Mouse (Mus musculus): ENCODE results near the gene Tenm4. TPM values are rescaled to one million over a fixed set of nuclear protein-coding genes. Genes with fewer than 3 reads are reported as not detected.

Gene Tenm4
- polyA plus RNA-seq, 1 experiment from 2014 or later = 28.1 TPM

DNA sequence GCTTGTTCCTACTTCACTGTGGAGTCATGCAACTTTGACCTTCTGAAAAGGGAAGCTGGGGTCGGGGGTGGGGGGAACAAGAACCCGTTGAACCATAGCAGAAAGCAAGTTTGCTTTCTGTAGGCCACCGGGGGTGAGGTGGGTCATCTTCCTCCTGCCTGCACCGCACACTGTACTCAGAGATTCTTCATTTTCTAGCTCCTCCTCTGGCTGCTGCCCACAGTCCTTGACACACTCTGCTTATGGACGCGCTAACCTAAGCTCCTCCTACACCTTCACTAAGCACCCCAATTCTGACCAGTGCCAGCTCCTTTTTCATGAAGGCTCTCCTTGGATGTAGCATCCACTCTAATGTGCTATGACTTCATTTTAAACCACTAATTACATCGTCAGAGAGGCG lies 311.9 kb downstream of the Tenm4 start:
- 78% methylated on average over 8 of the region's 8 CpGs for WGBS
- Histone ChIP-seq H3K27me3 (ENCODE audit: control insufficient read depth, insufficient read depth, low read length) (no peaks in the 10 kb centered on the region), H3K4me2 (ENCODE audit: low read depth, low read length) (no peak overlapping the region), H3K9ac (replicated peaks; ENCODE audit: low read length) (no peak overlapping the region), H3K4me1 (ENCODE audit: control insufficient read depth, insufficient read depth, low read length) (no peaks in the 10 kb centered on the region), H3K4me3 (ENCODE audit: low read depth, low read length) (no peak overlapping the region), H3K36me3 (replicated peaks; ENCODE audit: control insufficient read depth, insufficient read depth, low read depth, low read length) (no peaks in the 10 kb centered on the region), H3K27ac (replicated peaks; ENCODE audit: low read depth, low read length) (no peak overlapping the region), H3K9me3 (replicated peaks; ENCODE audit: control insufficient read depth, low read length) (no peaks in the 10 kb centered on the region)
- ATAC-seq (replicated peaks; ENCODE audit: insufficient number of reproducible peaks, low FRiP score, low TSS enrichment, low read depth) (no peak), DNase-seq (ENCODE audit: low spot score) (no peak)

DNA sequence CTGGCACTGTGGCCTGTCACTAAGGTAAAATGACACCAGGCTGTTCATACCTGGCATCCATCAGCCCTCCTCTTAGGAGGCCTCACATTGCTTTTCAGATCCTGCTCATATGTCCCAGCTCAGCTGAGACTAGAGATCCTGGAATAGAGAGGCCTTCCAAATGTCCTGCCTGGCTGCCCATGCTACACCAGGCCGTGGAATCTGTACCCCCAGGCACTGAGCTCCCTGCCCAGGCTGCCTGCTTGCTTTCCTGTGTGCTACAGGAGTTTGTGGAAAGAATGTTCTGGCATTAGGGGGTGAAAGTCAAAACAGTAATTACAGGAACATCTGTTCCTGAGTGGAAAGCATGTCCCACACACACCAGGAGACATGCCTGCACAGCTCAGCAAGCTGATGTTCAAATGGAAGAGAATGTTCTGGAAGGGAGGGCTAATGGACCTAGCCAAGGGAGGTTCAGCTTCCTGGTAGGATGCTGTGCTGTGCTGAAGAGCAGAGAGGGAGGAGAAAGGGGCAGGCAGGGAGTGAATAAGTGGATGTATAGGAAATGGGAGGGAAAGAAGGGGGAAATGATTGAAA lies 313.0 kb downstream of the Tenm4 start:
- 50% methylated on average over 1 of the region's 1 CpGs for WGBS

DNA sequence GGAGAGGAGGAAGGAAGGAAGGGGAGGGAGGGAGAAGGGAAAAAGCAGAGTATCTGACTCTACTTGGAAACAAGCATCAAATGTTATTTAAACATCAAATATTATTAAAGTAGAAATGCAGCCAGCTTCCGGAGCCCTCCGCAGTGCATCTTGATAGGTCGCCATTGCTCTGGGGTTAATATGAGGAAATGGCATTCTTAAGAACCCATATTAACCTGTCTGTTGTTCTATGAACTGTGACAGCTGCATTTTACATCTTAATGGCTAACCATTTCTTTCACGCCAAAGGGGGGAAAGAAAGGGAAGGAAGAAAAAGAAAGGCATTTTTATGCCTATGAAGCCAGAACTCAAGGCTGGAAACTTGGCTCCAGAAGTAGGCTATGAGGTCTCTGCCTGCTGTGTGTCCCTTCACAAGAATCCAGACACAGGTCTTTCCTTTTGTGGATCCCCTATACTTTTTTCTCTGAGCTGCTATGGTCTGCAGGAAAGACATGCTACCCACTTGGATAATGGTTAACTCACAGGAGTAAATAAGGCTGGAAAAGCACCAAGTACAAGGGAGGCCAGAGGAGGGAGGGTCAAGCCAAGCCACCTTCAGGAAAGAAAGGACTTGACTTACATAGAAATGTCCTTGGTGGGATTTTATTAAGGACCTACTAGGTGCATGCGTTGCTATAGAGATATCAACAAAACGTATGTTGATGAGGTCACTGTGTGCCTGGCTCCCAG lies 318.5 kb downstream of the Tenm4 start:
- Histone ChIP-seq H3K36me3 (replicated peaks; ENCODE audit: control insufficient read depth, insufficient read depth, low read depth, low read length) (no peaks in the 10 kb centered on the region), H3K9me3 (replicated peaks; ENCODE audit: control insufficient read depth, low read length) (no peaks in the 10 kb centered on the region), H3K4me2 (ENCODE audit: low read depth, low read length) (no peak overlapping the region), H3K27me3 (ENCODE audit: control insufficient read depth, insufficient read depth, low read length) (no peaks in the 10 kb centered on the region), H3K27ac (replicated peaks; ENCODE audit: low read depth, low read length) (no peak overlapping the region), H3K4me3 (ENCODE audit: low read depth, low read length) (no peak overlapping the region), H3K9ac (replicated peaks; ENCODE audit: low read length) (no peak overlapping the region), H3K4me1 (ENCODE audit: control insufficient read depth, insufficient read depth, low read length) (no peaks in the 10 kb centered on the region; the same call in 1 of the 2 replicates)
- WGBS = 87% methylated on average over 6 of the region's 6 CpGs
- DNase-seq (ENCODE audit: low spot score) (no peak), ATAC-seq (replicated peaks; ENCODE audit: insufficient number of reproducible peaks, low FRiP score, low TSS enrichment, low read depth) (no peak)

More for the DNA sequence above, 313.0 kb downstream of the Tenm4 start:
- Histone ChIP-seq H3K36me3 (replicated peaks; ENCODE audit: control insufficient read depth, insufficient read depth, low read depth, low read length) (no peaks in the 10 kb centered on the region), H3K4me2 (ENCODE audit: low read depth, low read length) (no peak overlapping the region), H3K4me3 (ENCODE audit: low read depth, low read length) (no peak overlapping the region), H3K9ac (replicated peaks; ENCODE audit: low read length) (no peak overlapping the region), H3K27me3 (ENCODE audit: control insufficient read depth, insufficient read depth, low read length) (no peaks in the 10 kb centered on the region), H3K9me3 (replicated peaks; ENCODE audit: control insufficient read depth, low read length) (no peaks in the 10 kb centered on the region), H3K27ac (replicated peaks; ENCODE audit: low read depth, low read length) (no peak overlapping the region), H3K4me1 (ENCODE audit: control insufficient read depth, insufficient read depth, low read length) (no peaks in the 10 kb centered on the region)
- no peak for ATAC-seq (replicated peaks; ENCODE audit: insufficient number of reproducible peaks, low FRiP score, low TSS enrichment, low read depth)
- DNase-seq (ENCODE audit: low spot score) = no peak

DNA sequence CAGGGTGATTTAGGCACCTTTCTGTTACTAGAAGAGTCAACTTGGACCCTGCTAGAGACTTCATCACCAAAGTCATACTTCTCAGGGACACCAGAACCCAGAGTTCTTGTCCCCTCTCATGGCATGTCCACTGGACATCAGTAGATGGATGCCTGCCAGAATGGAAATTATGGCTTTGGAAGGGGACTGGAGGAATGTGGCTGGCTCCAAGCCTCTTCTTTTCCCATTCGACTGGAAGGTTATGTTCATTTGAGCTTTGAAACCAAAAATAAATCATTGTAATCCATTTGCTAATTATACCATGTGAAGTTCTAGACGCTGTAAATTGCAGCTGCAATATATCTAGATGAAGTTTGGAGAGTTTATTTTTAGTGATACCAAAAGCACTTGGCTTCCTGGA lies 320.9 kb downstream of the Tenm4 start:
- Histone ChIP-seq H3K9me3 (replicated peaks; ENCODE audit: control insufficient read depth, low read length) (no peaks in the 10 kb centered on the region), H3K27me3 (ENCODE audit: control insufficient read depth, insufficient read depth, low read length) (no peaks in the 10 kb centered on the region), H3K9ac (replicated peaks; ENCODE audit: low read length) (no peak overlapping the region), H3K4me1 (ENCODE audit: control insufficient read depth, insufficient read depth, low read length) (no peaks in the 10 kb centered on the region; the same call in 1 of the 2 replicates), H3K4me2 (ENCODE audit: low read depth, low read length) (no peak overlapping the region), H3K4me3 (ENCODE audit: low read depth, low read length) (no peak overlapping the region), H3K27ac (replicated peaks; ENCODE audit: low read depth, low read length) (no peak overlapping the region), H3K36me3 (replicated peaks; ENCODE audit: control insufficient read depth, insufficient read depth, low read depth, low read length) (no peaks in the 10 kb centered on the region)
- WGBS = 83% methylated on average over 2 of the region's 2 CpGs
- no peak for ATAC-seq (replicated peaks; ENCODE audit: insufficient number of reproducible peaks, low FRiP score, low TSS enrichment, low read depth)
- DNase-seq (ENCODE audit: low spot score) = no peak

DNA sequence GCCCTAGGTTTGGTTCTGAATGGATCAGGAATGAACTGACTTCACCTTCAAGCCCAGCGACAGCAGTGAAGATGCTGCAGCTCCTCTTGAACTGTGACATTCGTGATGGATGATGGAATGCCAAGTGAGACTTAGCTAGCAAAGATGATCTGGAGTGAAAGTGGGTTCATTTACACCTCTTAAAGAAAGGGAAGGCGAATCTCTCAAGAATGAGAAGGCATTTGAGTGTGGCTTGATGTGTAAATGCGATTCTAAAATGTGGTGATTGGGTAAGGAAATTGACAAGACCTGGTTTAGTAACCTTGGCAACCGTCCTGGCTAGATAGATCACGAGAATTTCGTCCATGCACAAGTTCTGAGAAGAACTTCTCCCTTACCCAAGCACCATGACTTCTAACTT lies 321.6 kb downstream of the Tenm4 start:
- Histone ChIP-seq H3K4me3 (ENCODE audit: low read depth, low read length) (no peak overlapping the region), H3K36me3 (replicated peaks; ENCODE audit: control insufficient read depth, insufficient read depth, low read depth, low read length) (no peaks in the 10 kb centered on the region), H3K9me3 (replicated peaks; ENCODE audit: control insufficient read depth, low read length) (no peaks in the 10 kb centered on the region), H3K9ac (replicated peaks; ENCODE audit: low read length) (no peak overlapping the region), H3K4me2 (ENCODE audit: low read depth, low read length) (no peak overlapping the region), H3K27me3 (ENCODE audit: control insufficient read depth, insufficient read depth, low read length) (no peaks in the 10 kb centered on the region), H3K27ac (replicated peaks; ENCODE audit: low read depth, low read length) (no peak overlapping the region), H3K4me1 (ENCODE audit: control insufficient read depth, insufficient read depth, low read length) (no peaks in the 10 kb centered on the region; the same call in 1 of the 2 replicates)
- DNase-seq (ENCODE audit: low spot score) (no peak), ATAC-seq (replicated peaks; ENCODE audit: insufficient number of reproducible peaks, low FRiP score, low TSS enrichment, low read depth) (no peak)
- WGBS = 89% methylated on average over 7 of the region's 7 CpGs

DNA sequence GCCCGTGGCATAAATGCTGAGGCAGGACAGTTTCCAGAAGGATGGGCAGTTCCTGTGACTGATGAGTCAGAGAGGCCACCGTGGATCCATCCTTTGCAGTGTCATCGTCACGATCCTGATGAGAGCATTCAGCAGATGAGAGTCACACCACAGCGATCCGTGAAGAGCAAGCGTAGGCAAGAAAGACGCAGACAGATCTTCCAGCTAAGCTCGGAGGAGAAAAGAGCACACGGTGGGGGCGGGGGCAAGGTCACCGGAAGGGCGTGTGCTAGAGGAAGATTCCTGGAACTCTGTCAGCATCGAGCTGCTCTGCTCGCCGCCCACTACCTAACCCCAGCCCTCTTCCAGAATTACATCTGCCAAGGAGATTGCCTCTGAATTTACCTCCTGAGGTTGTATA lies 323.0 kb downstream of the Tenm4 start:
- H3K27ac ChIP-seq (replicated peaks; ENCODE audit: low read depth, low read length) = no peak overlapping the region
- no peaks in the 10 kb centered on the region for H3K36me3 ChIP-seq (replicated peaks; ENCODE audit: control insufficient read depth, insufficient read depth, low read depth, low read length)
- no peaks in the 10 kb centered on the region for H3K9me3 ChIP-seq (replicated peaks; ENCODE audit: control insufficient read depth, low read length)
- no peak overlapping the region for H3K9ac ChIP-seq (replicated peaks; ENCODE audit: low read length)
- DNase-seq (ENCODE audit: low spot score) = no peak
- WGBS = 82% methylated on average over 16 of the region's 16 CpGs
- no peak overlapping the region for H3K4me3 ChIP-seq (ENCODE audit: low read depth, low read length)
- H3K4me1 ChIP-seq (ENCODE audit: control insufficient read depth, insufficient read depth, low read length) = no peaks in the 10 kb centered on the region; the same call in 1 of the 2 replicates
- ATAC-seq (replicated peaks; ENCODE audit: insufficient number of reproducible peaks, low FRiP score, low TSS enrichment, low read depth) = no peak
- H3K27me3 ChIP-seq (ENCODE audit: control insufficient read depth, insufficient read depth, low read length) = no peaks in the 10 kb centered on the region
- H3K4me2 ChIP-seq (ENCODE audit: low read depth, low read length) = no peak overlapping the region

DNA sequence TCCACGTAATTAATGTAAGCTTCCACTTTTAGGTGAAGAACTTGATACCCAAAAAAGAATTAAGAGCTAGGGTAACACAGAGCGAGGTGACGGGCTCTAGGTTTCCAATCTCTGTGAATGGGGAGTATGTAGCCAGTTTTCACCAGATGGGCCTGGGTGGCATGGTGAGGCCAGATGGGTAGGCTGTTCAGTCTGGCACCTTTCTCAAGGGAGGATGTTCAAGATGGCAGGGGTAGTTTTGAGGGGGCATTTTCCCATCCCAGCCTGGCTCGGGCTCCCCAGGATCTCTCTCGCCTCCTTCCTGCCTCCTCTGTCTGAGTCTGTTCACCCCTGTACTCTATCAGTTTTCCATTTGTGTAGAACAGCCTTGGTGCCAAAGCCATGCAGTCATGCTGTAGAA lies 329.1 kb downstream of the Tenm4 start:
- Histone ChIP-seq H3K4me2 (ENCODE audit: low read depth, low read length) (no peak overlapping the region), H3K4me3 (ENCODE audit: low read depth, low read length) (no peak overlapping the region), H3K27me3 (ENCODE audit: control insufficient read depth, insufficient read depth, low read length) (no peaks in the 10 kb centered on the region), H3K4me1 (ENCODE audit: control insufficient read depth, insufficient read depth, low read length) (no peaks in the 10 kb centered on the region; the same call in 1 of the 2 replicates), H3K36me3 (replicated peaks; ENCODE audit: control insufficient read depth, insufficient read depth, low read depth, low read length) (no peaks in the 10 kb centered on the region), H3K27ac (replicated peaks; ENCODE audit: low read depth, low read length) (no peak overlapping the region), H3K9ac (replicated peaks; ENCODE audit: low read length) (no peak overlapping the region), H3K9me3 (replicated peaks; ENCODE audit: control insufficient read depth, low read length) (no peaks in the 10 kb centered on the region)
- 86% methylated on average over 5 of the region's 5 CpGs for WGBS
- DNase-seq (ENCODE audit: low spot score) = no peak
- ATAC-seq (replicated peaks; ENCODE audit: insufficient number of reproducible peaks, low FRiP score, low TSS enrichment, low read depth) = no peak

DNA sequence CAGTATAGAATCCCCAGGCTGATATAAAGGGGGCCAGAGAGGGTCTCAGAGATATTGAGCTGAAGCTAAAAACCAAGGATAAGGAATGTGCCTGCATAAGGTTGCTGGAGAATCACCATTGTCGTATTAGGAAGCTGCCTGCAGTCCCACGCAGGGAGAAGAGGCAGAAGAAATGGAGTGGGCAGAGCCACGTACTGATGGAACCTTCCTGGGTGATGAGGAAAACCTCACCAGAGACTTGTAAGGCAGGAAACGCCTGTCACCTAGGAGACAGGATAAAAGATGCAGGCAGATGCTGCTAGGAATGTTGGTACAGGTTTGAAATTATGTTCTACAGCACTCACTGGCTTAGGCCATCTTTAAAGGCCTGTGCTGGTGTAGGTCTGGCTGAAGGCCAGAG lies 329.8 kb downstream of the Tenm4 start:
- H3K4me3 ChIP-seq (ENCODE audit: low read depth, low read length) = no peak overlapping the region
- H3K27me3 ChIP-seq (ENCODE audit: control insufficient read depth, insufficient read depth, low read length) = no peaks in the 10 kb centered on the region
- H3K4me1 ChIP-seq (ENCODE audit: control insufficient read depth, insufficient read depth, low read length) = no peaks in the 10 kb centered on the region; the same call in 1 of the 2 replicates
- H3K9me3 ChIP-seq (replicated peaks; ENCODE audit: control insufficient read depth, low read length) = no peaks in the 10 kb centered on the region
- no peak for DNase-seq (ENCODE audit: low spot score)
- H3K4me2 ChIP-seq (ENCODE audit: low read depth, low read length) = no peak overlapping the region
- H3K9ac ChIP-seq (replicated peaks; ENCODE audit: low read length) = no peak overlapping the region
- H3K36me3 ChIP-seq (replicated peaks; ENCODE audit: control insufficient read depth, insufficient read depth, low read depth, low read length) = no peaks in the 10 kb centered on the region
- WGBS = 81% methylated on average over 4 of the region's 4 CpGs
- no peak for ATAC-seq (replicated peaks; ENCODE audit: insufficient number of reproducible peaks, low FRiP score, low TSS enrichment, low read depth)
- no peak overlapping the region for H3K27ac ChIP-seq (replicated peaks; ENCODE audit: low read depth, low read length)

Data from embryonic facial prominence, embryonic 11.5 days (tissue).